Mouse (Mus musculus) kidney, adult 2 months (tissue): ENCODE data around the gene Zfp575.

Experiments
- CTCF ChIP-seq: fragments of 200-500 bp; conservative IDR thresholded peaks from 2 replicates; pipeline ENCODE4 v1.5.1; 2011; ENCODE audit warnings: low read depth, mild to moderate bottlenecking, control low read depth, low read length, moderate library complexity, mixed read lengths; ENCODE audit not compliant: insufficient read depth, insufficient read length
- POLR2A ChIP-seq: fragments of 200-500 bp; IDR thresholded peaks from one replicate; pipeline ENCODE4 v1.6.1; 2011; ENCODE audit warnings: low read depth, low read length, control low read depth

DNA sequence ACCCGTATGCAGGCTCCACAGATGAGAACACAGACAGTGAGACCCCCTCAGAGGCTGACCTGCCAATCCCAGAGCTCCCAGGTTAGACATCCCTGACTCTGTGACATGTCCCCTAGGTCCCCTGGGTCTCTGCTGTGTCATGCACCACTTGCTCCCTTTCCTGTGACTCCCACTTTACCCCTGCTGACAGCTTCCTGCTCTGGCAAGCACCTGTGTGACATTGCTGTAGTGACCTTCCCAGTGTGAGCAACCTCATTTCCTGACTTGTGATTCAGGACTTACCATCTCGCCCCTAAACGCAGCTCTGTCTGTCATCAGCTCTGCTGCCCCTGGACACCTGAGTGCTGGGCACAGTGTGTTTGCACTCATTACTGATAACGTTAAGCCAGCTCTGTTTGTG is 16.4 kb downstream of the Zfp575 start:
- TF ChIP-seq POLR2A (no peak), CTCF (no peak)
